Mouse (Mus musculus): ENCODE results near the gene Lnpep. TPM values are rescaled to one million over a fixed set of nuclear protein-coding genes. Genes with fewer than 3 reads are reported as not detected.

Lnpep gene
- polyA plus RNA-seq, 1 experiment from 2014 or later: 12.0 TPM

Other genes with a start within 250 kb of the Lnpep start
- 17.2 and 17.9 TPM in 2 replicates for gene Lix1, start 222.4 kb downstream of the Lnpep start, polyA plus RNA-seq (2015; fragmentation: Nextera tagmentation; extraction: Ambion mirVana)
- not detected in 2 replicates for gene Vmn2r90, start 78.7 kb upstream of the Lnpep start, polyA plus RNA-seq (2015; fragmentation: Nextera tagmentation; extraction: Ambion mirVana)
- gene Spaca6, start 202.1 kb upstream of the Lnpep start, polyA plus RNA-seq (2015; fragmentation: Nextera tagmentation; extraction: Ambion mirVana): 56.0 and 59.7 TPM in 2 replicates
- 1.5 and 1.7 TPM in 2 replicates for gene Has1, start 230.2 kb upstream of the Lnpep start, polyA plus RNA-seq (2015; fragmentation: Nextera tagmentation; extraction: Ambion mirVana)

All from limb, embryonic 13.5 days (tissue).